Mouse (Mus musculus): ENCODE measurements around the gene Ube4b. TPM values are rescaled to one million over a fixed set of nuclear protein-coding genes. Genes with fewer than 3 reads are reported as not detected.

Ube4b gene
- polyA plus RNA-seq, 1 experiment from 2014 or later, result 55.3 TPM

DNA sequence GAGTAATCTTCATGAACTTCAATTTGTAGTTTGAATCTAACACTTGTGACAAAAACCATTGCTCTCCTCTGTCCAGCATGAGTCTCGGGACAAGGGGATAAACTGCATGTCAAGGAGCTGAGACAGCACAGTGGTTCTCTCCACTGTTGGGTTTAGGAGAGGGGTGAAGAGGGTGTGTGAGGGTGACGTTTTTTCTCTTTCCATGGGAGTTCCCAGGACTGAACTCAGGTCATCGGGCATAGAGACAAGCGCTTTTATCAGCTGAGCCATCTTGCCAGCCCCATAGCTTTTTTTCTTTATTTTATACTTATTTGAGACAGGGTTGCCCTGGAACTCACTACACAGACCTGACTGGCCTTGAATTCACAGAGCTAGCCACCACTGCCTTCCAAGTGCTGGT lies 32.3 kb downstream of the Ube4b start:
- Histone ChIP-seq H3K36me3 (ENCODE audit: control insufficient read depth, insufficient read depth, low read length) (peaks cover 20% of the 10 kb centered on the region), H3K4me2 (ENCODE audit: low read depth, low read length) (no peak overlapping the region), H3K4me3 (ENCODE audit: low read depth, low read length) (no peak overlapping the region), H3K27ac (ENCODE audit: low read depth, low read length) (no peak overlapping the region), H3K4me1 (ENCODE audit: control insufficient read depth, insufficient read depth, low read length) (no peaks in the 10 kb centered on the region), H3K9ac (replicated peaks; ENCODE audit: low read depth, low read length) (no peak overlapping the region), H3K9me3 (ENCODE audit: control insufficient read depth, low read length) (no peaks in the 10 kb centered on the region), H3K27me3 (ENCODE audit: control insufficient read depth, insufficient read depth, low read length) (no peaks in the 10 kb centered on the region)
- WGBS, result 81% methylated on average over 4 of the region's 4 CpGs
- no peak for ATAC-seq (ENCODE audit: low read depth)

DNA sequence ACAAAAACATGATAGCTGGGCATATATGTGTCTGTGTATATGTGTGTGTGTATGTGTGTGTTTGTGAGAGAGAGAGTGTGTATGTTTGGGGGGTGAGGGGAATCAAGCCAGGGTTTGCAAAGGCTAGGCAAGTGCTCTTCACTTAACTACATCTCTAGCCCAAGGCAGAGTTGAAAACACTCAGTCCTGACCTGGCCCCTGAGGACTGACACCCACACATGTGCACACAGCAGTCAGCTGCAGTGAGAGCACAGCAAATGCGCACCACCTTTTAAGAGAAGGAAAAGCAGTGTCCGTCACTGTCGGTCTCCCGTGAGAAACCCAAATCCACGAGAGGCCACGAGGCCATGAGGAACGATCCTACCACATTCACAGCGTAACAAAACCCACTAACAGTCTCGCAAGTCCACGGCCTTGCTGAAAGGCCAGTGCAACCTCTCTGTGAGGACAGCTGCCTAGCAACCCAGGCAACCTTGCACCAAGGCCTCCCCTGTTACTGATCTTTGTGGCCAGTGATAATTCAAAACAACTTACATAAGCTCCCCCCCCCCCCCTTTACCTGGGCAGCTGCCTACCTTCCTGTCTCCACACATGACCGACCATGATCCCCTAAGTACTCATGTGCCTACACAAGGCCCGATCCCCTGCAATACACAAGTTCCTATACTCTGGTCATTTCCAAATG lies 33.1 kb downstream of the Ube4b start:
- no peak overlapping the region for H3K4me3 ChIP-seq (ENCODE audit: low read depth, low read length)
- no peak overlapping the region for H3K4me2 ChIP-seq (ENCODE audit: low read depth, low read length)
- ATAC-seq (ENCODE audit: low read depth), result no peak
- WGBS, result 84% methylated on average over 12 of the region's 12 CpGs
- no peaks in the 10 kb centered on the region for H3K27me3 ChIP-seq (ENCODE audit: control insufficient read depth, insufficient read depth, low read length)
- H3K27ac ChIP-seq (ENCODE audit: low read depth, low read length), result no peak overlapping the region
- H3K9me3 ChIP-seq (ENCODE audit: control insufficient read depth, low read length), result no peaks in the 10 kb centered on the region
- H3K9ac ChIP-seq (replicated peaks; ENCODE audit: low read depth, low read length), result no peak overlapping the region
- H3K36me3 ChIP-seq (ENCODE audit: control insufficient read depth, insufficient read depth, low read length), result peaks cover 20% of the 10 kb centered on the region
- H3K4me1 ChIP-seq (ENCODE audit: control insufficient read depth, insufficient read depth, low read length), result no peaks in the 10 kb centered on the region

DNA sequence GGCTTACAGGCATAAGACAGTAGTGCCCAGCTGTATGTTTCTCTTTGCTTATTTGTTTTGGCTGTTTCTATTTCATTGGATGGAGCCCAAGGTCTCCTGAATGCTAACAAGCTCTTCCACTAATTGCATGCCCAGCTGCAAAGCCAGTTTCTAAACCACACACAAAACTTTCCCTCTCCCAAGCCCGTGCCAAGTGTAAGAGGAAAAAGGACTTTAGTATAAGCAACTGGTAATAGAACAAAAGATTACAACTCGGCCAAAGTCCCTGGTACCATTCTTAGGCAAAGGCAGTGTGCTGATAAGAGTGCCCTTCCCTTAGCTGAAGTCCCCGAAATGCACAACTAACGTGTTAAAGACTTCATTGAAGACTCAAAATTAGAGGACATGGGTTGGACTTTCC lies 34.2 kb downstream of the Ube4b start:
- Histone ChIP-seq H3K27ac (ENCODE audit: low read depth, low read length) (no peak overlapping the region), H3K9ac (replicated peaks; ENCODE audit: low read depth, low read length) (no peak overlapping the region), H3K36me3 (ENCODE audit: control insufficient read depth, insufficient read depth, low read length) (peaks cover 11% of the 10 kb centered on the region), H3K4me3 (ENCODE audit: low read depth, low read length) (no peak overlapping the region), H3K4me2 (ENCODE audit: low read depth, low read length) (no peak overlapping the region), H3K4me1 (ENCODE audit: control insufficient read depth, insufficient read depth, low read length) (no peaks in the 10 kb centered on the region), H3K27me3 (ENCODE audit: control insufficient read depth, insufficient read depth, low read length) (no peaks in the 10 kb centered on the region), H3K9me3 (ENCODE audit: control insufficient read depth, low read length) (no peaks in the 10 kb centered on the region)
- no peak for ATAC-seq (ENCODE audit: low read depth)
- WGBS, result 80% methylated on average over 4 of the region's 4 CpGs

DNA sequence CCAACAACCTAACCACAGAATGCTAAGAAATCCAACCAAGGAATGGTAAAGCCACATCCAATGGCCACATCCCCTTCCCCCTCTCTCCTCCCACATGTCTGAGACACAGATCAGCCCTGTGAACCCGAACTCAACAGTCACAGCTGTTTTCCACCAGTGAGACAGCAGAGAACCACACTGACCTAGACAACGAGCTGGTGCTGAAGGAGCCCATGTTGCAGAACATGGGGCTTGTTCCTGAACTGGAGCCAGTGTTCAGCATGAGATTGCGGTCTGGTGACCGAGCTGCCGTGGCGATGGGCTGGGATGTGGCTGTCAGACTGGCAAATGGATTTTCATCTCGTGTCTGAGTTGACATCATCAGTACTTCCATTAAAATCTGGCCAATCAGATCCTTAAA lies 45.5 kb downstream of the Ube4b start:
- Histone ChIP-seq H3K4me1 (ENCODE audit: control insufficient read depth, insufficient read depth, low read length) (0 out of 2 replicates have a peak, but pooled peaks cover 3% of the 10 kb centered on the region), H3K9ac (replicated peaks; ENCODE audit: low read depth, low read length) (no peak overlapping the region), H3K27ac (ENCODE audit: low read depth, low read length) (no peak overlapping the region), H3K4me2 (ENCODE audit: low read depth, low read length) (no peak overlapping the region), H3K4me3 (ENCODE audit: low read depth, low read length) (no peak overlapping the region), H3K27me3 (ENCODE audit: control insufficient read depth, insufficient read depth, low read length) (no peaks in the 10 kb centered on the region), H3K36me3 (ENCODE audit: control insufficient read depth, insufficient read depth, low read length) (peaks cover 47% of the 10 kb centered on the region), H3K9me3 (ENCODE audit: control insufficient read depth, low read length) (no peaks in the 10 kb centered on the region)
- no peak for ATAC-seq (ENCODE audit: low read depth)
- 86% methylated on average over 7 of the region's 7 CpGs for WGBS

DNA sequence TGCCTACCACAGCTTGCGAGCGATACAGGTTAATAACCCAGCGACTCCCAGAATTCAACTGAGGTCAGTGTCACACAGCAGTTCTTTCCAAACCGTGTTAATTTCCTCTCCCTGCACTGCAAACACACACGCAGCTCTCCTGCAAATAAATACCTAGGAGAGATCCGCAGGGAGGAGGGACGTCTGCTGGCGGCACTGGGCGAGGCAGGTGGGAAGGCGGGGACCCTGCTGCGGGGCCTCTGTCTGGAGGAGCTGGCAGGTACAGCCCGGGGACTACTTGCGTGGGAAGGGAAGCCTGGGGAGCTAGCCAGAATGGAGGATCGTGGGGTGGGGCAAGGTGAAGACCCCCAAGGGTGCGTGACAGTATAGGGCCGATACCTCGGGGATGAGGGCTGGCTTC lies 46.7 kb downstream of the Ube4b start:
- Histone ChIP-seq H3K4me1 (ENCODE audit: control insufficient read depth, insufficient read depth, low read length) (0 out of 2 replicates have a peak, but pooled peaks cover 3% of the 10 kb centered on the region), H3K4me3 (ENCODE audit: low read depth, low read length) (no peak overlapping the region), H3K27ac (ENCODE audit: low read depth, low read length) (no peak overlapping the region; the same call in 1 of the 2 replicates), H3K9me3 (ENCODE audit: control insufficient read depth, low read length) (no peaks in the 10 kb centered on the region), H3K4me2 (ENCODE audit: low read depth, low read length) (no peak overlapping the region), H3K9ac (replicated peaks; ENCODE audit: low read depth, low read length) (no peak overlapping the region), H3K27me3 (ENCODE audit: control insufficient read depth, insufficient read depth, low read length) (no peaks in the 10 kb centered on the region), H3K36me3 (ENCODE audit: control insufficient read depth, insufficient read depth, low read length) (peaks cover 42% of the 10 kb centered on the region)
- no peak for ATAC-seq (ENCODE audit: low read depth)
- 95% methylated on average over 17 of the region's 17 CpGs for WGBS

DNA sequence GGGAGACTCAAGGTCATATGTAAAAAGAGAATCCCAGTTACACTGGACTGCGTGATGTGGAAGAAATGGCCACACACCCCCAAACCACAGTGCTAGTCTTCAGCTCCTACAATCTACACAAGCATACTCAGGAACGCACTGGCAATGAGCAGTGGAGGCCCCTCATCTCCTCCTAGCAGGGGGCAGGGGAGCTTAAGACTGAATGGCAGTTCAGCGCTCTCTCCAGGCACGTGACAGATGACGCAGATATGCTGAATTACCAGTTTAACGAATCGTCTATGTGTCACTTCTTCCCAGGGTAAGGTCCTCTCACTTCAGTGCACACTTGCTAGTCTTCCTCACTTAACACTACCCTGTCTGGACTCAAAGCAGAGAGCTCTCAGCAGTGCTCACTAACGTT lies 47.7 kb downstream of the Ube4b start:
- Histone ChIP-seq H3K4me2 (ENCODE audit: low read depth, low read length) (no peak overlapping the region), H3K27ac (ENCODE audit: low read depth, low read length) (peak overlapping the region; percentile 40; the same call in 1 of the 2 replicates), H3K4me1 (ENCODE audit: control insufficient read depth, insufficient read depth, low read length) (0 out of 2 replicates have a peak, but pooled peaks cover 3% of the 10 kb centered on the region), H3K27me3 (ENCODE audit: control insufficient read depth, insufficient read depth, low read length) (no peaks in the 10 kb centered on the region), H3K36me3 (ENCODE audit: control insufficient read depth, insufficient read depth, low read length) (peaks cover 46% of the 10 kb centered on the region), H3K9ac (replicated peaks; ENCODE audit: low read depth, low read length) (no peak overlapping the region), H3K9me3 (ENCODE audit: control insufficient read depth, low read length) (no peaks in the 10 kb centered on the region), H3K4me3 (ENCODE audit: low read depth, low read length) (no peak overlapping the region)
- 65% methylated on average over 8 of the region's 8 CpGs for WGBS
- no peak for ATAC-seq (ENCODE audit: low read depth)

DNA sequence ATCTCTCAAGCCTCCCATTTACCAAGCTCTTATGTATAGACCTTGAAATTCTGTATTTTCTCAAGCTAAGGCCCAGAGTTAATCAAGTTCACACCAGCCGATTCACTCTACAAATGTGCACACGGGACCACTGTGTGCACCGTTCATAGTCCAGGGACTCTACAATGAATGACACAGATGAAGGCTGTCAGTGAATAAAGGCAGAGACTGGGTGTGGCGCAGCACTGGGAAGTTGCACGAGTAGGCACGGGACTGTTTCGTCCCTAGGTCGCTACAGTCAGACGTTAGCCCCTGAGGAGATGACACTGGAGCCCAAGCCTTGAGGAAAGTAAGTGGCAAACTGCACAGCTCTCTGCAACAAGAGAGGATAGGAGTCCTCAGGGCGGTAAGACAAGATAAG lies 50.5 kb downstream of the Ube4b start:
- H3K9ac ChIP-seq (replicated peaks; ENCODE audit: low read depth, low read length), result no peak overlapping the region
- H3K9me3 ChIP-seq (ENCODE audit: control insufficient read depth, low read length), result no peaks in the 10 kb centered on the region
- H3K4me2 ChIP-seq (ENCODE audit: low read depth, low read length), result no peak overlapping the region
- H3K4me1 ChIP-seq (ENCODE audit: control insufficient read depth, insufficient read depth, low read length), result 0 out of 2 replicates have a peak, but pooled peaks cover 3% of the 10 kb centered on the region
- H3K36me3 ChIP-seq (ENCODE audit: control insufficient read depth, insufficient read depth, low read length), result peaks cover 43% of the 10 kb centered on the region
- H3K27me3 ChIP-seq (ENCODE audit: control insufficient read depth, insufficient read depth, low read length), result no peaks in the 10 kb centered on the region
- no peak overlapping the region for H3K4me3 ChIP-seq (ENCODE audit: low read depth, low read length)
- H3K27ac ChIP-seq (ENCODE audit: low read depth, low read length), result no peak overlapping the region
- WGBS, result 94% methylated on average over 10 of the region's 10 CpGs
- ATAC-seq (ENCODE audit: low read depth), result no peak

DNA sequence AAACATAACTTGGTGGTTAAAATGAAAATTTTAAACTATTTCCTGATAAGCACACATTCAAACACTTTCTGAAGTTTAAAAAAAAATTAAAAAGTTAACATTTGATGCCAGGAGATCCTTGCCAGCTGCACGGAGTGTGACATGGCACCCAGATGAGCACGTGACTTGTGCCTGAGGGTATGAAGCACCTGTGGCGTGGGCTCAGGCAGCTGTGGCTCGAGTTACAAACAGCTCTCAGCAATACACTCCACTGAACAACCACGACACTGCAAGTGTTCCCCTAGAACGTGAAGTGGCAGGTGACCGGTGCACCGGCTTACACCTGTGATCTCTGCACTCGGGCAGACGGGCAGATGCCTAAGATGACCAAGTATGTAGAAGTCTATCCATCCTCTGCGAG lies 51.9 kb downstream of the Ube4b start:
- Histone ChIP-seq H3K4me1 (ENCODE audit: control insufficient read depth, insufficient read depth, low read length) (0 out of 2 replicates have a peak, but pooled peaks cover 3% of the 10 kb centered on the region), H3K36me3 (ENCODE audit: control insufficient read depth, insufficient read depth, low read length) (peaks cover 41% of the 10 kb centered on the region), H3K27ac (ENCODE audit: low read depth, low read length) (no peak overlapping the region), H3K27me3 (ENCODE audit: control insufficient read depth, insufficient read depth, low read length) (no peaks in the 10 kb centered on the region), H3K4me2 (ENCODE audit: low read depth, low read length) (no peak overlapping the region), H3K9me3 (ENCODE audit: control insufficient read depth, low read length) (no peaks in the 10 kb centered on the region), H3K4me3 (ENCODE audit: low read depth, low read length) (no peak overlapping the region), H3K9ac (replicated peaks; ENCODE audit: low read depth, low read length) (no peak overlapping the region)
- WGBS, result 78% methylated on average over 11 of the region's 11 CpGs
- no peak for ATAC-seq (ENCODE audit: low read depth)

DNA sequence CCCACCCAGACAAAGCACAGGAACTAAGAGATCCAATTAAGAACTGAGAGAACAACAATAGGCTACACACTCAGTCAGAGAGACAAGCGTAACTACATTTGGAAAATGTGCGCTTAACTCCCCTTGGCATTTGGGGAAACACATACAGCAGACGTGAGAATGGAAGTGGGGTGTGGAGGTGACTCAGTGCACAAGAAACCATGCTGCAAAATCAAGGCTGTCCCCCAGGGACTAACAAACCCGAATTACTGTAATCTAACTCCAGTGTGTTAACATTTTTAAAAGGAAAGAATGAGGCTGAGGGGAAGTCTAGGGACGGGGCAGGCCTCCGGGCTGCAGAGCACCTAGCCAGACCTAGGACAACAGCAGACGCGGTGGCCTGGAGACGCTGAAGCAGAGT lies 52.6 kb downstream of the Ube4b start:
- Histone ChIP-seq H3K9me3 (ENCODE audit: control insufficient read depth, low read length) (no peaks in the 10 kb centered on the region), H3K9ac (replicated peaks; ENCODE audit: low read depth, low read length) (no peak overlapping the region), H3K4me1 (ENCODE audit: control insufficient read depth, insufficient read depth, low read length) (no peaks in the 10 kb centered on the region), H3K4me2 (ENCODE audit: low read depth, low read length) (no peak overlapping the region), H3K27me3 (ENCODE audit: control insufficient read depth, insufficient read depth, low read length) (no peaks in the 10 kb centered on the region), H3K4me3 (ENCODE audit: low read depth, low read length) (no peak overlapping the region), H3K36me3 (ENCODE audit: control insufficient read depth, insufficient read depth, low read length) (peaks cover 41% of the 10 kb centered on the region), H3K27ac (ENCODE audit: low read depth, low read length) (0 out of 2 replicates have a peak overlapping the region, but pooled peaks have one; percentile 34)
- no peak for ATAC-seq (ENCODE audit: low read depth)
- WGBS, result 71% methylated on average over 9 of the region's 9 CpGs

Data from neural tube, embryonic 14.5 days (tissue).